Mouse (Mus musculus) brain, embryonic 18.5 days (tissue): ENCODE results near the gene Rpe65.
A peak's percentile ranks its signal among the peaks of the same experiment; 100 is the strongest.

Source experiments
- DNase-seq: peaks from one replicate; pipeline ENCODE4 v3.0.0-alpha.2; 2012; ENCODE audit warnings: low read depth, low spot score

The Rpe65 gene

GRCm38 (mm10) chr3:159598875-159599274 is at the start of gene Rpe65:
Gene Rpe65, plus strand, starts transcription at chr3:159599175.
- DNase-seq: no peak

GRCm38 (mm10) chr3:159550224-159550623 is 48.8 kb upstream of the Rpe65 start:
- DNase-seq: no peak

GRCm38 (mm10) chr3:159614977-159615376 is 16.0 kb downstream of the Rpe65 start:
- no peak for DNase-seq

- no peak for DNase-seq
These were observed 22.1 kb downstream of the Rpe65 start for GRCm38 (mm10) chr3:159621026-159621425.

GRCm38 (mm10) chr3:159624010-159624409 is 25.0 kb downstream of the Rpe65 start:
- DNase-seq: no peak

GRCm38 (mm10) chr3:159660741-159661140 is 61.8 kb downstream of the Rpe65 start:
- no peak for DNase-seq

GRCm38 (mm10) chr3:159663333-159663732 is 64.4 kb downstream of the Rpe65 start:
- DNase-seq: peak; percentile 28
